Mouse (Mus musculus) cortical plate, adult 2 months (tissue): ENCODE results near the gene Pafah1b3.

ENCODE experiments used
- CTCF ChIP-seq: fragments of 200-500 bp; IDR thresholded peaks from 2 replicates; pipeline ENCODE4 v1.5.1; 2011; ENCODE audit warnings: mild to moderate bottlenecking, control low read depth, low read length; ENCODE audit not compliant: insufficient read depth; ENCODE audit errors: extremely low read depth
- POLR2A ChIP-seq: fragments of 200-500 bp; IDR thresholded peaks from 2 replicates; pipeline ENCODE4 v1.6.1; 2011; ENCODE audit warnings: mild to moderate bottlenecking, low read length, control low read depth; ENCODE audit not compliant: insufficient read depth; ENCODE audit errors: extremely low read depth

- no peak for TF ChIP-seq CTCF
- TF ChIP-seq POLR2A, result no peak
Observed at GRCm38 (mm10) chr7:25326233-25326632, 28.4 kb upstream of the Pafah1b3 start.
